In genomic region chr9:121381678-121382297, GRCm38 (mm10) we compare ENCODE assay signal across 11 mouse cellular contexts.
DNase-seq lines count a peak whose midpoint lies in the region; ATAC-seq and TF ChIP-seq lines count a peak whose summit lies in the region.
"Had no signal": no experiment of that assay in that cellular context is flagged by ENCODE, and none has a peak within 500 bp of the region (broad histone marks: within the 10 kb centered on the region; RNA-seq: fewer than 3 reads in every experiment).

No protein-coding gene starts in this region.

- H3K4me3 ChIP-seq in cerebellum, adult 2 months (replicated peaks; ENCODE audit: insufficient read depth, low read depth, low read length) = no peak overlapping the region
- H3K4me3 ChIP-seq in heart, embryonic 16.5 days (ENCODE audit: low read length) = no peak overlapping the region
- H3K4me3 ChIP-seq in liver, adult 2 months (ENCODE audit: insufficient read depth, low read depth, low read length) = peak overlapping the region; percentile 53
- no peak overlapping the region for H3K4me3 ChIP-seq in liver, embryonic 12.5 days

- H3K4me2 ChIP-seq in heart, embryonic 16.5 days (ENCODE audit: low read depth, low read length) = peak overlapping the region; percentile 25
- H3K4me2 ChIP-seq in liver, embryonic 12.5 days = no peak overlapping the region

- intact Hi-C loops in heart, postnatal 14 days (cut with DNase I) = no loop called here

- no peak for TF ChIP-seq CTCF in cerebellum, adult 2 months (IDR thresholded peaks at IDR 0.05; ENCODE audit: borderline replicate concordance, insufficient read depth, low read depth, low read length)
- no peak for TF ChIP-seq CTCF in liver, adult 2 months (IDR thresholded peaks at IDR 0.05; ENCODE audit: low read depth, low read length)

- no peak for TF ChIP-seq POLR2A in cerebellum, adult 2 months (IDR thresholded peaks at IDR 0.05; ENCODE audit: borderline replicate concordance, insufficient read depth, low read length)
- TF ChIP-seq POLR2A in liver, adult 2 months (IDR thresholded peaks at IDR 0.05; ENCODE audit: extremely low read depth, insufficient read depth, low read length) = no peak

- no peak for DNase-seq in cerebellum, adult 2 months
- DNase-seq in heart, postnatal 14 days = no peak
- DNase-seq in liver, adult 2 months (ENCODE audit: extremely low read depth, low read depth, low spot score) = peak; percentile 70
- DNase-seq in Muller cell, postnatal 12 days (ENCODE audit: inconsistent ontology term) = no peak
- DNase-seq: gastrocnemius, postnatal 36 days; thymus, adult 2 months had no signal

- H3K79me2 ChIP-seq in liver, adult 2 months (ENCODE audit: control insufficient read depth, insufficient read depth, low read length) = peaks cover 32% of the 10 kb centered on the region

- peaks cover 4% of the 10 kb centered on the region; the same call in 1 of the 2 replicates for H3K36me3 ChIP-seq in heart, embryonic 16.5 days (ENCODE audit: control insufficient read depth, insufficient read depth)
- no peaks in the 10 kb centered on the region for H3K36me3 ChIP-seq in liver, adult 2 months (ENCODE audit: control insufficient read depth, insufficient read depth, low read length)
- no peaks in the 10 kb centered on the region for H3K36me3 ChIP-seq in liver, embryonic 12.5 days

- peaks cover 40% of the 10 kb centered on the region for H3K4me1 ChIP-seq in cerebellum, adult 2 months (ENCODE audit: control insufficient read depth, insufficient read depth, low read length)
- peaks cover 30% of the 10 kb centered on the region for H3K4me1 ChIP-seq in heart, embryonic 16.5 days (ENCODE audit: control insufficient read depth, insufficient read depth, low read length)
- peaks cover 30% of the 10 kb centered on the region for H3K4me1 ChIP-seq in liver, adult 2 months (ENCODE audit: control insufficient read depth, insufficient read depth, low read length)
- peaks cover 20% of the 10 kb centered on the region for H3K4me1 ChIP-seq in liver, embryonic 12.5 days

- no peaks in the 10 kb centered on the region for H3K27me3 ChIP-seq in cerebellum, adult 2 months (ENCODE audit: control insufficient read depth, insufficient read depth, low read length)
- H3K27me3 ChIP-seq in heart, embryonic 16.5 days (ENCODE audit: control insufficient read depth, insufficient read depth, low read length) = no peaks in the 10 kb centered on the region
- H3K27me3 ChIP-seq in liver, adult 2 months (ENCODE audit: control insufficient read depth, insufficient read depth, low read length) = no peaks in the 10 kb centered on the region
- H3K27me3 ChIP-seq in liver, embryonic 12.5 days (replicated peaks) = no peaks in the 10 kb centered on the region

- peak overlapping the region; percentile 9; the same call in 1 of the 2 replicates for H3K9ac ChIP-seq in heart, embryonic 16.5 days (ENCODE audit: low read length)
- peak overlapping the region; percentile 84 for H3K9ac ChIP-seq in liver, adult 2 months (ENCODE audit: low read depth, low read length)
- no peak overlapping the region for H3K9ac ChIP-seq in liver, embryonic 12.5 days
- H3K9ac ChIP-seq: liver, embryonic 14.5 days had no signal

- H3K9me3 ChIP-seq in heart, embryonic 16.5 days (replicated peaks; ENCODE audit: control insufficient read depth, low read length) = no peaks in the 10 kb centered on the region
- H3K9me3 ChIP-seq in liver, embryonic 12.5 days (replicated peaks) = no peaks in the 10 kb centered on the region

- peak overlapping the region; percentile 84; the same call in 1 of the 2 replicates for H3K27ac ChIP-seq in cerebellum, adult 2 months (ENCODE audit: insufficient read depth, low read length)
- 0 out of 2 replicates have a peak overlapping the region, but pooled peaks have one; percentile 37 for H3K27ac ChIP-seq in heart, embryonic 16.5 days (ENCODE audit: low read length)
- peak overlapping the region; percentile 97 for H3K27ac ChIP-seq in liver, adult 2 months (replicated peaks; ENCODE audit: insufficient read depth, low read depth, low read length)
- no peak overlapping the region for H3K27ac ChIP-seq in liver, embryonic 12.5 days
- H3K27ac ChIP-seq: liver, embryonic 14.5 days had no signal

- ATAC-seq in cerebellum, adult (ENCODE audit: insufficient number of reproducible peaks, low FRiP score, low TSS enrichment) = no peak
- ATAC-seq in heart, embryonic 16.5 days (replicated peaks; ENCODE audit: extremely low read depth, insufficient read depth, low FRiP score) = no peak
- ATAC-seq in liver, embryonic 12.5 days = no peak
- ATAC-seq in granulocyte monocyte progenitor cell, adult 5-6 weeks (replicated peaks; ENCODE audit: poor library complexity, severe bottlenecking) = peak; percentile 64

- WGBS in cerebellum, adult 2 months = 67% methylated on average over 17 of the region's 17 CpGs
- 43% methylated on average over 17 of the region's 17 CpGs for WGBS in heart, embryonic 16.5 days
- 23% methylated on average over 17 of the region's 17 CpGs for WGBS in liver, adult 2 months
- 61% methylated on average over 17 of the region's 17 CpGs for whole genome bisulfite sequencing in liver, embryonic 12.5 days (ENCODE audit: insufficient replicate concordance)
